Mouse (Mus musculus) left cerebral cortex, adult 18-20 months (tissue): ENCODE measurements around the gene Cth. TPM values are rescaled to one million over a fixed set of nuclear protein-coding genes. Genes with fewer than 3 reads are reported as not detected.

Source experiments
- total RNA-seq, 2 experiments: library from RNA; stranded (reverse); gene quantifications; 2 replicates each; pipeline ENCODE4 v1.2.3; 2021

Cth gene
- total RNA-seq, 2 experiments from 2014 or later = 3.2 to 4.7 TPM

Other genes with a start within 250 kb of the Cth start
- 10 to 100 TPM; 89.5 to 97.5 TPM for gene Ankrd13c, start 22.2 kb upstream of the Cth start, total RNA-seq
- gene Srsf11, start 111.6 kb upstream of the Cth start, total RNA-seq = 100 to 1,000 TPM; 152 TPM
- gene Lrrc40, start 111.6 kb upstream of the Cth start, total RNA-seq = 10 to 100 TPM; 30.1 to 32.9 TPM